Mouse (Mus musculus): ENCODE results near the gene Cpsf4l.

GRCm38 (mm10) chr11:113716132-113716531 is 6.3 kb upstream of the Cpsf4l start:
- no peak for TF ChIP-seq CTCF (IDR thresholded peaks at IDR 0.05; ENCODE audit: low read depth, low read length)
- no peak for TF ChIP-seq POLR2A (IDR thresholded peaks at IDR 0.05; ENCODE audit: extremely low read depth, insufficient read depth, low read length)
